Mouse (Mus musculus): ENCODE measurements at regions not wholly inside any gene's neighbourhood (a gene's known extent, or its start where the extent isn't known, plus 50 kb on each side); places are given as distances from the start of the nearest gene placed in this dataset.

DNA sequence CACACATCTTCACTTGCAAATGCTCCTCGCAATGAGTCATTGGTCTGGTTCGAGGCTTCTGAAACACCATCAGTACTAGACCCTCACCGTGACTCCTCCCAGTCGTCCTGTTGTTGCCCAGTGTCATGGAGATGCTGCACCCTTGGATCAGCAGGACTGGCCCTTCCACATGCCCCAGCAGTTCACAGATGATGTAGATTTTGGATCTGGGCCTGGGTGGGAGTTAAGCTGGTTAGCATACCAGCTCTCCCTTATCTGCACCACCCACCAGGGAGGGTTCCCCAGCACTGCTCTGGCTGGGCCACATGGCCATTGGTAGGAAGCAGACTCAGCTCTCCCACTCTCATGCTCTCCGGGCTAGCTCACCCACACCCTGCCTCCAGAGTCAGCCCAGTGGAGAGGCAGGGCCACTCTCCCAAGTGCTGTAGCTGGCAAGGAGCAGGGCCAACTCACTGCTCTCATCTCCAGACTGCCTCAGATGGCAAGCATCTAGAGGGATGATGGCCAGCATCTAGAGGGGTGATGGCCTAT is 60.8 kb upstream of the Thy1 start:
- H3K9ac ChIP-seq (ENCODE audit: control insufficient read depth, low read depth, low read length, poor library complexity, severe bottlenecking): no peak overlapping the region
- H3K9me3 ChIP-seq (replicated peaks; ENCODE audit: insufficient read depth, low read length): no peaks in the 10 kb centered on the region
- no peaks in the 10 kb centered on the region for H3K27me3 ChIP-seq (ENCODE audit: control insufficient read depth in 1 of 2, insufficient read depth in 2 of 2, low read length in 2 of 2)
- peak; percentile 5 for DNase-seq (ENCODE audit: low read depth, low spot score)
- no peak for TF ChIP-seq GATA1 (IDR thresholded peaks at IDR 0.05; ENCODE audit: low read depth, low read length)
- no peak for TF ChIP-seq JUND (IDR thresholded peaks at IDR 0.05; ENCODE audit: low read depth, low read length)
- no peak for TF ChIP-seq USF1 (IDR thresholded peaks at IDR 0.05; ENCODE audit: low read depth, low read length)
- TF ChIP-seq MYB (IDR thresholded peaks at IDR 0.05; ENCODE audit: low read depth, low read length): no peak
- TF ChIP-seq KAT2A (conservative IDR thresholded peaks at IDR 0.05; ENCODE audit: low read depth, low read length): no peak
- no peak for TF ChIP-seq NELFE (IDR thresholded peaks at IDR 0.05; ENCODE audit: low read depth, low read length)
- TF ChIP-seq POLR2AphosphoS5 (IDR thresholded peaks at IDR 0.05; ENCODE audit: borderline replicate concordance, low read depth, low read length): no peak
- no peak for TF ChIP-seq MAFK (IDR thresholded peaks at IDR 0.05; ENCODE audit: borderline replicate concordance, low read depth, low read length)
- TF ChIP-seq ETS1 (IDR thresholded peaks at IDR 0.05; ENCODE audit: low read depth, low read length): no peak
- H3K4me3 ChIP-seq (ENCODE audit: control insufficient read depth in 1 of 2, insufficient read depth in 1 of 2, low read depth in 2 of 2, low read length in 2 of 2): no peak overlapping the region
- no peaks in the 10 kb centered on the region for H3K36me3 ChIP-seq (ENCODE audit: control insufficient read depth in 1 of 2, insufficient read depth in 2 of 2, low read length in 2 of 2)
- H3K27ac ChIP-seq (ENCODE audit: control insufficient read depth, low read depth, low read length): no peak overlapping the region
- H3K79me2 ChIP-seq (ENCODE audit: control insufficient read depth, insufficient read depth, low read length, poor library complexity): no peaks in the 10 kb centered on the region
- H3K4me1 ChIP-seq (ENCODE audit: control insufficient read depth in 1 of 2, insufficient read depth in 2 of 2, low read length in 2 of 2): no peaks in the 10 kb centered on the region

- Histone ChIP-seq H3K79me2 (ENCODE audit: control insufficient read depth, insufficient read depth, low read length, poor library complexity) (no peaks in the 10 kb centered on the region), H3K27ac (ENCODE audit: control insufficient read depth, low read depth, low read length) (no peak overlapping the region), H3K27me3 (ENCODE audit: control insufficient read depth in 1 of 2, insufficient read depth in 2 of 2, low read length in 2 of 2) (no peaks in the 10 kb centered on the region), H3K36me3 (ENCODE audit: control insufficient read depth in 1 of 2, insufficient read depth in 2 of 2, low read length in 2 of 2) (no peaks in the 10 kb centered on the region), H3K4me1 (ENCODE audit: control insufficient read depth in 1 of 2, insufficient read depth in 2 of 2, low read length in 2 of 2) (no peaks in the 10 kb centered on the region), H3K9ac (ENCODE audit: control insufficient read depth, low read depth, low read length, poor library complexity, severe bottlenecking) (no peak overlapping the region), H3K9me3 (replicated peaks; ENCODE audit: insufficient read depth, low read length) (no peaks in the 10 kb centered on the region), H3K4me3 (ENCODE audit: control insufficient read depth in 1 of 2, insufficient read depth in 1 of 2, low read depth in 2 of 2, low read length in 2 of 2) (no peak overlapping the region)
- TF ChIP-seq ELF1 (IDR thresholded peaks at IDR 0.05; ENCODE audit: low read depth, low read length) (no peak), MYB (IDR thresholded peaks at IDR 0.05; ENCODE audit: low read depth, low read length) (no peak), POLR2A (IDR thresholded peaks at IDR 0.05; ENCODE audit: control insufficient read depth in 1 of 2, insufficient read depth in 1 of 2, low read depth in 1 of 2, low read length in 2 of 2, poor library complexity in 1 of 2) (no peak), KAT2A (conservative IDR thresholded peaks at IDR 0.05; ENCODE audit: low read depth, low read length) (no peak)
- DNase-seq (ENCODE audit: low read depth, low spot score): no peak
These were observed 60.0 kb upstream of the Thy1 start for GRCm38 (mm10) chr9:43983220-43983619.

DNA sequence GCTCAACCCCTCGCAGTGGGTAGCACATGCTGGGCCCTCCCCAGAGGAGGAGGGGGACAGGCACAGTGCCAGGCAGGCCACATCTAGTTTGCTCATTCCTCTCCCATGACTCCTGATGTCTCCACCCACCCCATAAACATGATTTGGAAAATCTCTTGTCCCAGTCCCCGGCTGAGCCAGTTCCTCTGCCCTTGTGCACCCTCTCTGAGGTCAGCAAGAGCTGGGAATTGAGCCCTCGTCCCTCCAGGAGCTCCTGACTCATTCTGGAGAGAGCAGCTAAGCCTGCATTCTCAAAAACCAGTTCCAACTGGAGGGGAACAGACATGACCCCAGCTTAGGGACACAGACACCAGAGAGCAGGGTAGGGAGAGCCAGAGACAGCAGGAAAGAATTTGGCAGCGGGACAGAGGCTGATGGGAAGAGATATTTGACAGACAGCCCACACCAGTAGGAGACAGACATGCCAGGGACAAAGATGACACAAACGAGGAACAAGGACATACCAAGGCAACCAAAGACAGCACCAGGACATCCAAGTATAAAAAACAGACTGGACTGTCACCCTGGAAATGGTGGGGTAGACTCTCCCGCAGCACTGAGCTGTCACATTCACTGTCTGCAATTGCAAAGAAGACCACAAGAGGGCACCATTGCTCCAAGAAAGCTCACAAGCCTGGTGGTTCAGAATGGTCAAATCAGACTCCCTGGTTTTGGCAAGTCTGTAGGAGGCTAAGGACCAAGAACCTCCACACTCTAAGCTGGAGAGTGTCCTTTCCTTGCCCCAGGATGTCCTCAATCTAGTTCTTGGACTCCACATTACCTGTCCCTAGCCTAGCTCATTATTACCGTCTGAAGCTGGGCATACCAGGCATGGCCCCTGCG is 58.8 kb upstream of the Thy1 start:
- no peak overlapping the region for H3K9ac ChIP-seq (ENCODE audit: control insufficient read depth, low read depth, low read length, poor library complexity, severe bottlenecking)
- H3K27ac ChIP-seq (ENCODE audit: control insufficient read depth, low read depth, low read length): no peak overlapping the region
- no peaks in the 10 kb centered on the region for H3K4me1 ChIP-seq (ENCODE audit: control insufficient read depth in 1 of 2, insufficient read depth in 2 of 2, low read length in 2 of 2)
- no peaks in the 10 kb centered on the region for H3K36me3 ChIP-seq (ENCODE audit: control insufficient read depth in 1 of 2, insufficient read depth in 2 of 2, low read length in 2 of 2)
- TF ChIP-seq RAD21 (IDR thresholded peaks at IDR 0.05; ENCODE audit: low read depth, low read length): peak; percentile 99
- TF ChIP-seq MEF2A (IDR thresholded peaks at IDR 0.05; ENCODE audit: extremely low read depth, insufficient replicate concordance, low read depth, low read length, poor library complexity, severe bottlenecking): no peak
- peak; percentile 92 for TF ChIP-seq SMC3 (IDR thresholded peaks at IDR 0.05; ENCODE audit: low read depth, low read length)
- TF ChIP-seq MAZ (IDR thresholded peaks at IDR 0.05; ENCODE audit: low read depth, low read length): no peak
- no peak for TF ChIP-seq TAL1 (IDR thresholded peaks at IDR 0.05; ENCODE audit: low read length)
- TF ChIP-seq SIN3A (IDR thresholded peaks at IDR 0.05; ENCODE audit: low read length): peak; percentile 40; the same call in 1 of the 2 replicates
- peak; percentile 84 to 97 (median 90) for TF ChIP-seq CTCF (IDR thresholded peaks at IDR 0.05 in 2 of 3, conservative IDR thresholded peaks at IDR 0.05 in 1 of 3; ENCODE audit: control insufficient read depth in 1 of 3, insufficient read depth in 1 of 3, low read depth in 2 of 3, low read length in 3 of 3, poor library complexity in 1 of 3, severe bottlenecking in 1 of 3)
- no peak for TF ChIP-seq GATA1 (IDR thresholded peaks at IDR 0.05; ENCODE audit: low read depth, low read length)
- TF ChIP-seq ZC3H11A (IDR thresholded peaks at IDR 0.05; ENCODE audit: low read depth, low read length): peak; percentile 91
- no peak for TF ChIP-seq HCFC1 (IDR thresholded peaks at IDR 0.05; ENCODE audit: low read depth, low read length)
- no peaks in the 10 kb centered on the region for H3K9me3 ChIP-seq (replicated peaks; ENCODE audit: insufficient read depth, low read length)
- H3K27me3 ChIP-seq (ENCODE audit: control insufficient read depth in 1 of 2, insufficient read depth in 2 of 2, low read length in 2 of 2): no peaks in the 10 kb centered on the region
- H3K79me2 ChIP-seq (ENCODE audit: control insufficient read depth, insufficient read depth, low read length, poor library complexity): no peaks in the 10 kb centered on the region
- DNase-seq (ENCODE audit: low read depth, low spot score): peak; percentile 74
- no peak overlapping the region for H3K4me3 ChIP-seq (ENCODE audit: control insufficient read depth in 1 of 2, insufficient read depth in 1 of 2, low read depth in 2 of 2, low read length in 2 of 2)
